Mouse (Mus musculus) CH12.LX (cell line): ENCODE data around the gene Col6a6.

Source experiments
- CTCF ChIP-seq, 2 experiments: IDR thresholded peaks in 1 of 2; conservative IDR thresholded peaks in 1 of 2; 2 replicates each; pipeline ENCODE4 v1.5.1; 2011 to 2012; ENCODE audit warnings: low read depth in 2 of 2, low read length in 2 of 2, improper control_type of control experiment in 1 of 2, inconsistent platforms in 1 of 2, mild to moderate bottlenecking in 1 of 2, moderate library complexity in 1 of 2
- E2F4 ChIP-seq: IDR thresholded peaks from 2 replicates; pipeline ENCODE4 v1.6.1; 2011; ENCODE audit warnings: low read depth, low read length, improper control_type of control experiment; ENCODE audit not compliant: insufficient replicate concordance
- KAT2A ChIP-seq: IDR thresholded peaks from 2 replicates; pipeline ENCODE4 v1.6.1; 2012; ENCODE audit warnings: low read length, improper control_type of control experiment, inconsistent platforms; ENCODE audit not compliant: insufficient replicate concordance
- MAX ChIP-seq: IDR thresholded peaks from 2 replicates; pipeline ENCODE4 v1.6.1; 2011; ENCODE audit warnings: low read length, improper control_type of control experiment
- POLR2A ChIP-seq: IDR thresholded peaks from 2 replicates; pipeline ENCODE4 v1.6.1; 2011; ENCODE audit warnings: low read depth, mild to moderate bottlenecking, improper control_type of control experiment, low read length

- TF ChIP-seq CTCF (conservative IDR thresholded peaks at IDR 0.05 in 1 of 2, IDR thresholded peaks at IDR 0.05 in 1 of 2; ENCODE audit: low read depth in 2 of 2, low read length in 2 of 2) (no peak), POLR2A (no peak), MAX (no peak), KAT2A (no peak), E2F4 (no peak)
Measured at GRCm38 (mm10) chr9:105693056-105693455, 134.9 kb downstream of the Col6a6 start.
